Mouse (Mus musculus) gastrocnemius, postnatal 14 days (tissue): Measurements from ENCODE around the gene Chd3. TPM values are rescaled to one million over a fixed set of nuclear protein-coding genes. Genes with fewer than 3 reads are reported as not detected.
"Not testable (repeated sequence)": the region's sequence is repeated elsewhere in the genome, so short reads cannot be mapped to it uniquely, and the experiment has no call there.

Source experiments
- DNase-seq: peaks from one replicate; pipeline ENCODE4 v3.0.0; 2021; ENCODE audit warnings: mixed read lengths
- intact Hi-C: fragments of 180-260 bp; cut with DNase I; formaldehyde crosslinking; loops from one replicate; pipeline ENCODE4 v1.15.1; 2025; ENCODE audit warnings: low total_unique reads
- total RNA-seq, 2 experiments: library from RNA; stranded (reverse); gene quantifications; 2 replicates each; pipeline ENCODE4 v1.2.3; 2021

Gene Chd3
- total RNA-seq, 2 experiments from 2014 or later, result 25.5 to 28.7 TPM

- intact Hi-C loops, result no loop called here
Observed at GRCm38 (mm10) chr11:69395634-69396373, 26.6 kb upstream of the Chd3 start.

GRCm38 (mm10) chr11:69395235-69395633, 26.0 kb upstream of the Chd3 start, which contains the start of the genes Naa38 and Cyb5d1:
Naa38 (plus strand) TSS chr11:69395487.
Cyb5d1 (minus strand) TSS chr11:69395631.
- intact Hi-C loops, result not testable (repeated sequence)
- peak; percentile 87 for DNase-seq

More at GRCm38 (mm10) chr11:69395634-69396373, 26.6 kb upstream of the Chd3 start:
- peak; percentile 95 for DNase-seq

- DNase-seq, intact Hi-C loops: not testable (repeated sequence)
Observed at GRCm38 (mm10) chr11:69394591-69395167, 25.5 kb upstream of the Chd3 start.

GRCm38 (mm10) chr11:69390400-69391034, 21.3 kb upstream of the Chd3 start:
- intact Hi-C loops, result no loop called here
- DNase-seq, result peak; percentile 53

GRCm38 (mm10) chr11:69389531-69390399, 20.6 kb upstream of the Chd3 start:
- intact Hi-C loops, result loop anchor here (1.0 to 5.0 kb wide), 2 partner anchors 57 to 119 kb away; no protein-coding TSS in a partner anchor
- peak; percentile 69 for DNase-seq

GRCm38 (mm10) chr11:69388680-69389079, 19.5 kb upstream of the Chd3 start:
- intact Hi-C loops, result loop anchor here (1.0 to 5.0 kb wide), 2 partner anchors 56 to 118 kb away; no protein-coding TSS in a partner anchor
- DNase-seq, result no peak

GRCm38 (mm10) chr11:69386758-69387157, 17.6 kb upstream of the Chd3 start:
- DNase-seq, result no peak
- intact Hi-C loops, result loop anchor here (5.0 kb wide), 1 partner anchor 54 kb away; no protein-coding TSS in a partner anchor

- DNase-seq, result no peak
- intact Hi-C loops, result loop anchor here (5.0 kb wide), 1 partner anchor 53 kb away; no protein-coding TSS in a partner anchor
Observed at GRCm38 (mm10) chr11:69384979-69385378, 15.8 kb upstream of the Chd3 start.

GRCm38 (mm10) chr11:69382478-69383105, 13.4 kb upstream of the Chd3 start:
- DNase-seq, result peak; percentile 22
- intact Hi-C loops, result no loop called here

- intact Hi-C loops, result no loop called here
- DNase-seq, result no peak
Observed at GRCm38 (mm10) chr11:69381356-69381755, 12.2 kb upstream of the Chd3 start.

GRCm38 (mm10) chr11:69379600-69379999, 10.4 kb upstream of the Chd3 start:
- intact Hi-C loops, result no loop called here
- DNase-seq, result no peak

- intact Hi-C loops, result no loop called here
- no peak for DNase-seq
Observed at GRCm38 (mm10) chr11:69377766-69378165, 8.6 kb upstream of the Chd3 start.

- no peak for DNase-seq
- intact Hi-C loops, result no loop called here
Observed at GRCm38 (mm10) chr11:69375646-69376045, 6.4 kb upstream of the Chd3 start.

- no peak for DNase-seq
- intact Hi-C loops, result loop anchor here (5.0 kb wide), 1 partner anchor 36 kb away; no protein-coding TSS in a partner anchor
Observed at GRCm38 (mm10) chr11:69373223-69373965, 4.2 kb upstream of the Chd3 start.

GRCm38 (mm10) chr11:69372780-69373170, 3.6 kb upstream of the Chd3 start:
- DNase-seq, result no peak
- intact Hi-C loops, result loop anchor here (5.0 kb wide), 1 partner anchor 35 kb away; no protein-coding TSS in a partner anchor

- intact Hi-C loops, result loop anchor here (5.0 kb wide), 1 partner anchor 35 kb away; no protein-coding TSS in a partner anchor
- DNase-seq, result no peak
Observed at GRCm38 (mm10) chr11:69372056-69372779, 3.0 kb upstream of the Chd3 start.

GRCm38 (mm10) chr11:69371601-69372000, 2.4 kb upstream of the Chd3 start:
- DNase-seq, result no peak
- intact Hi-C loops, result loop anchor here (5.0 kb wide), 1 partner anchor 34 kb away; no protein-coding TSS in a partner anchor
